Mouse (Mus musculus) hindbrain, embryonic 11.5 days (tissue): ENCODE results near the gene Pld4. TPM values are rescaled to one million over a fixed set of nuclear protein-coding genes. Genes with fewer than 3 reads are reported as not detected.

Experiments used
- polyA plus RNA-seq: library from polyadenylated mRNA; unstranded; fragments of >200 nt; fragmentation: Nextera tagmentation; extraction: Ambion mirVana; gene quantifications from 2 replicates; pipeline ENCODE4 v1.2.1, GENCODE M21; 2014

Pld4 gene
- polyA plus RNA-seq, 1 experiment from 2014 or later = 6.2 TPM

Other genes with a start within 250 kb of the Pld4 start
- 6.0 and 7.0 TPM in 2 replicates for gene Tmem179, start 243.9 kb upstream of the Pld4 start, polyA plus RNA-seq
- 1.2 and 1.4 TPM in 2 replicates for gene Inf2, start 171.9 kb upstream of the Pld4 start, polyA plus RNA-seq
- gene Adssl1, start 140.6 kb upstream of the Pld4 start, polyA plus RNA-seq = 2.1 and 2.6 TPM in 2 replicates
- gene Siva1, start 116.0 kb upstream of the Pld4 start, polyA plus RNA-seq = 178 and 182 TPM in 2 replicates
- 50.8 and 76.5 TPM in 2 replicates for gene Akt1, start 85.8 kb upstream of the Pld4 start, polyA plus RNA-seq
- gene Zbtb42, start 81.8 kb upstream of the Pld4 start, polyA plus RNA-seq = 4.3 and 7.0 TPM in 2 replicates
- 8.5 and 8.7 TPM in 2 replicates for gene Cep170b, start 40.2 kb upstream of the Pld4 start, polyA plus RNA-seq
- gene Ahnak2, start 42.0 kb downstream of the Pld4 start, polyA plus RNA-seq = 0.21 and 0.29 TPM in 2 replicates
- gene Clba1, start 48.3 kb downstream of the Pld4 start, polyA plus RNA-seq = 15.4 and 15.9 TPM in 2 replicates
- gene Cdca4, start 68.8 kb downstream of the Pld4 start, polyA plus RNA-seq = 146 and 151 TPM in 2 replicates
- gene Gpr132, start 107.6 kb downstream of the Pld4 start, polyA plus RNA-seq = not detected in 2 replicates
- 4.2 and 4.7 TPM in 2 replicates for gene Jag2, start 169.1 kb downstream of the Pld4 start, polyA plus RNA-seq
- 57.3 and 69.9 TPM in 2 replicates for gene Nudt14, start 181.5 kb downstream of the Pld4 start, polyA plus RNA-seq
- 25.6 and 26.8 TPM in 2 replicates for gene Btbd6, start 215.8 kb downstream of the Pld4 start, polyA plus RNA-seq
- gene Brf1, start 240.0 kb downstream of the Pld4 start, polyA plus RNA-seq = 53.6 and 57.8 TPM in 2 replicates